Mouse (Mus musculus) bone marrow macrophage, adult 2 months (primary cell): ENCODE measurements at regions not wholly inside any gene's neighbourhood (a gene's known extent, or its start where the extent isn't known, plus 50 kb on each side); places are given as distances from the start of the nearest gene placed in this dataset.

Experiments used
- H3K27ac ChIP-seq: 2 replicates; pipeline ENCODE4 v1.5.1; 2012; ENCODE audit warnings: low read depth, low read length; ENCODE audit not compliant: insufficient read depth
- H3K4me1 ChIP-seq: 2 replicates; pipeline ENCODE4 v1.6.1; 2012; ENCODE audit warnings: low read length; ENCODE audit not compliant: control insufficient read depth, insufficient read depth
- H3K4me3 ChIP-seq: 2 replicates; pipeline ENCODE4 v1.5.1; 2012; ENCODE audit warnings: mild to moderate bottlenecking, low read length, moderate library complexity; ENCODE audit not compliant: insufficient read depth
- CTCF ChIP-seq: IDR thresholded peaks from 2 replicates; pipeline ENCODE4 v1.5.1; 2012; ENCODE audit warnings: low read depth, mild to moderate bottlenecking, low read length, moderate library complexity
- POLR2A ChIP-seq: IDR thresholded peaks from 2 replicates; pipeline ENCODE4 v1.6.1; 2012; ENCODE audit warnings: mild to moderate bottlenecking, low read depth, low read length, borderline replicate concordance

DNA sequence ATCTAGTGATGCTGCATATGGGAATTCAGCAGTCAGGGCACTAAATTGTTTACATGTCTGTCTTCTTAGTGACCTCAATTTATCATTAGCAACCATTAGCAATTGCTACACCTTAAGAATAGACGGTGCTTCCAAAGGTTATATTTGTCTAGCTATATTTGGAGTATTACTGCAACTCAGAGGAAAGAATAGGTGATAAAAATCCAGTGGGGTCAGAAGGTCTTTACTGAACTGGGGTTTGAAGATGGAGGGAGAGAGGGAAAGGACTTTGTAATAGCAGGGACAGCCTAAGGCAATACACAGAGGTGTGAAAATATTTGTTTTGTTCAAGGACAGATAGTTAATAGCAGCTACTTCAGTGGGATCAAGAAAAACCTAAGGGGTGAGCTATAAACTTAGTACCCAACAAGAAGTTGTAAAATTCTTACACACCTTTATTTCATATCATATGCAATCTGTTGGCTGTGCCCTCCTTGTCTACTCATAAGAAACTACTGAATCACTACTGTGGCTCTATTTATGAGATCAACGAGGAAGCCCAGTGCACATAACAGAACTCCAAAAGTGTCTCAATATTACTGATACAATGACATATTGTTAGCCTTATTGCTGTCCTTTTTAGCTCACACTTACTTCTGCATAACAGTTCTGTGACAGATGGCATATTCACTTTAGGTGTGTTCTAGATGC, 357.7 kb upstream of the Rag2 start:
- Histone ChIP-seq H3K27ac (no peak overlapping the region), H3K4me3 (no peak overlapping the region), H3K4me1 (no peaks in the 10 kb centered on the region)
- TF ChIP-seq POLR2A (no peak), CTCF (no peak)

DNA sequence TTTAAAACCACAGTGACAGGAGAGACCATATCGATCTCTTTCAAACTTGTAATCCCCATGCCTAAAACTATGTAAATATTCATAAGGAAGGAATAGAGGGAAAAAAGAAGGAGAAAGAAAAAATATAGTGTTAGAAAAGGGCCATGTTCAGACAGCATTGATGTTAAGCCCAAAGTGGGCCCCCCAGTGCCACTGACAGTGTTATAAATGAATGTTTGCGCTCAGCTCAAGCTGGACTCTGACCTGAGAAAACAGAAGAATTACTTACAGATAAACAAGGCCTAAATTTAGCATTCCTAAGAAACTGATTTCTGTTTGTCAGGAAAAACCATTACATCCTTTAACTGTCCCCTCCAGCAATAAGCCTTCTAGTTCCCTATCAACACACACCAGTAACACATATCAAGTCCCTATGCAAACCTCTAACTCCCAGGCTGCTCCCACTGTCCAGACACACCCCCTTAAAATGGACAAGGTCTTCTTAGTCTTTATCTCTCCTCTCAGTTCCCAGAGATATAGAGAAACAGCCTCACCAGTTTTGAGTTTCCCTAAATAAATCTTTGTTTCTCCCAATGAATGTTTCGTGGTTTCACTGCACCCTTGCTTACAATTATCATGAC, 350.4 kb upstream of the Rag2 start:
- H3K4me3 ChIP-seq = no peak overlapping the region
- no peaks in the 10 kb centered on the region for H3K4me1 ChIP-seq
- TF ChIP-seq POLR2A = no peak
- TF ChIP-seq CTCF = no peak
- H3K27ac ChIP-seq = no peak overlapping the region

DNA sequence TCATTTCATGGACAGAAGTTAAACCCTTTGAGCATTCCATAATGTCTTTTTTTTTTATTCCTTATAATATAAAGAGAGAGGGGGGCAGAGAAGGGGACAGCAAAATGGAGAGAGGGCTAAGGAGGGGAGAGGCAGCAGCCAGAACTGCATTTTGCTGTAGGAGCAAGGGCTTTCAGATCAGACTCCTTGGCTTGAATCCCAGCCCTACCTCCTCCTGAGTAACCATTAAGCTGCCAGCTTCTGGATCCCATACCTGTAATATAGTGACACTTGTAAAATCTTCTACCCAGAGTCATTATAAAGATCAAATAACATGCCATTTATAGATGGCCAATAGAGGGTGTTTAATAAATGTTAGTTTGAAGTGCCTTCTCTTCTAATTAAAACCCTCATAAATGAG, 339.6 kb upstream of the Rag2 start:
- Histone ChIP-seq H3K27ac (no peak overlapping the region), H3K4me3 (no peak overlapping the region), H3K4me1 (no peaks in the 10 kb centered on the region)
- TF ChIP-seq POLR2A (no peak), CTCF (no peak)

DNA sequence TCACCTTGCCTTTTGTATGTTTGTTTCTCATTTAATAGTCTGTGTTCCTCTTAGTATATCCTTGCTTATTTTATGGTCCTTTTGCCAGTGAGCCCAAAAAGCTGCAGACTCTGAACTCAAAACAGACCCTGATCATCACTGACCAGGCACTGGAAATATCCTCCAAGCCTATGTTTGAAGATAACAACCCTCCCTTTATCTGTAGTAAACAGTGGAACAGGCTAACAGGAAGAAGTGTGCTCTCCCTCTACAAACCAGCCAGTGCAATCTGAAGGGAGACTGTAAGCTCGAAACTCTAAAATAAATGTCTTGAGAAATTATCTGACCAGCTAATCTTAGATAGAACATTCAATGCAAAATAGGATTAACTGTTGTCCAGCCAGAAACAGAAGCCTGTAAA, 336.4 kb upstream of the Rag2 start:
- Histone ChIP-seq H3K27ac (no peak overlapping the region), H3K4me1 (no peaks in the 10 kb centered on the region), H3K4me3 (no peak overlapping the region)
- no peak for TF ChIP-seq POLR2A
- no peak for TF ChIP-seq CTCF

DNA sequence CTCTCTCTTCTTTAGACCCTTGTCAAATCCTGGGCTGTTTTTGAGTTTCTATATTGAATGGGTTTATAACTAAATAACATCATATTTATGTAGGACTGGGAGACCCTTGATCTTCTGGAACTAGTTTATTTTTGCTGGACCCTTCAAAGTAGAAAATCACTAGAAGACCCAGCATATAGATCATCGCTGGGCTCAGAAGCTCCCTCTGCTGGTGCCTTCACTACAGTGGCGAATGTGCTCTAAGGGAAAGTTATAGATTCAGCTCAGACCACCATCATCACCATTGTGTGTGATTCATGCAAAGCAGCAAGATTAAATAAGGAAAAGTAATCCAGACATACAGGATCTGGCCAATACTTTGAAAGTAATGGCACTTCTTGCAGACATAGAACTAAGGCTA, 335.4 kb upstream of the Rag2 start:
- Histone ChIP-seq H3K4me3 (no peak overlapping the region), H3K4me1 (no peaks in the 10 kb centered on the region), H3K27ac (no peak overlapping the region)
- TF ChIP-seq POLR2A (no peak), CTCF (no peak)

DNA sequence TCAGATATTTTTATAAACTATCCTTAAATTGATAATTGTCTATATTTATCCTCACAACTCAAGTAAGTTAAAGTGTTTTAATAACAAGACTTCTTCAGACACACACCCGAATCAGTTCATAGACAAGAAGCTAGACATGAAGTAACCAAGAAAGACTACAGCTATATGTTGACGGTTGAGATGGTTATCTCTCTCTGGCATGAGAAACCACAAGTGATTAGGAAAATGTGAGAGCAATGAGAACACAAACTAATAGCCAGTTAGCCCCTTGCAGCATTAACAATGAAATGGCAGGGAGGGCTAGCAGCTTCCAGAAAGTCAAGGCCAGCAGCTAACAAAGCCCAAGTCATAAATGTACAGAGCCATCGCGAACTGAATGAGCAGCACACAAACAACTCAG, 333.8 kb upstream of the Rag2 start:
- Histone ChIP-seq H3K4me1 (no peaks in the 10 kb centered on the region), H3K4me3 (no peak overlapping the region), H3K27ac (no peak overlapping the region)
- TF ChIP-seq POLR2A (no peak), CTCF (no peak)

DNA sequence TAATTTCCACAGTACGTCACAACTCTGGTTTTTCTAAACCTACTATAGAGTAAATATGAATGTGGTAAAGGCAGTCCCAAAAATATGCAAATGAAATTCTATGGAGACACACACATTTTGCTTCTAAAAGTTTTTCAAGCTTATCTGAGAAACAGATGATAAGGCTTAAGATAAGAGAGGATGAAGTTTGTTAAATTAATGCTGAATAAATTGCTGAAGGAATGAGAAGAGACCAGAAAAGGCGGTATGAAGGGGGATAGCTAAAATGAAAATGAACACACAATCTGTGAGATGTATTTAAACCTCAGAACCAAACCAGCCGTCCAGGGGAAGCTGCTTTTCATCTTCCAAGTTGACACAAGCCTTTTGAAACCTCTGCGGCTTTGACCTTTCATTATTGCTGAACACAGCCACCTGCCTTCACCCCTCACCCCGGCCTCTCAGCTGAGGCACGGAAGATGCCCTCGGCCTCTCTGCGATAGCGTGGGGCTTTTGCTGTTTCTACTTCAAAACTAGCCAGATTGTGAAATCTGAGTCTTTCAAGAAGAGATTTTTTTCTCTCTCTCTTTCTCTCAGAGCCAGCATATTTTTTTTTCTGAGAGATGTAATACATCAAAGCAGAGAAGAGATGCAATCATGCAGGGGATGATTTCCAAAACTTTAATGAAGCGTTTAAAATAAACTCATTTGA, 328.7 kb upstream of the Rag2 start:
- TF ChIP-seq POLR2A = no peak
- TF ChIP-seq CTCF = no peak
- no peaks in the 10 kb centered on the region for H3K4me1 ChIP-seq
- no peak overlapping the region for H3K4me3 ChIP-seq
- H3K27ac ChIP-seq = no peak overlapping the region

DNA sequence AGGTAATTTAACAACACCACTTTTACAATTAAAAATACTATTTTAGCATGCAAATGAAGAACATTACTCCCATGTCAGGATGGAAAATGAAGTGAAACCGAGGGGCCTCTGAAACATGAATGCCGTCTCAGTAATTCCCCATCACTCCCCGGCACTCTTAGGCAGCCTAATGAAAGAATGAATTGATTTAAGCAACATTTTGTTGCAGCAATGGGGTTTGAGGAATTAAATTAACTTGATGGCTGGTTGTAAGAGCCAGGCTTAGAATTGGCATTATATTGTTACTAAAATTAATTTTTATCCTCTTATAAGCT, 328.2 kb upstream of the Rag2 start:
- no peak overlapping the region for H3K27ac ChIP-seq
- no peak for TF ChIP-seq CTCF
- no peak for TF ChIP-seq POLR2A
- H3K4me3 ChIP-seq = no peak overlapping the region
- H3K4me1 ChIP-seq = no peaks in the 10 kb centered on the region

DNA sequence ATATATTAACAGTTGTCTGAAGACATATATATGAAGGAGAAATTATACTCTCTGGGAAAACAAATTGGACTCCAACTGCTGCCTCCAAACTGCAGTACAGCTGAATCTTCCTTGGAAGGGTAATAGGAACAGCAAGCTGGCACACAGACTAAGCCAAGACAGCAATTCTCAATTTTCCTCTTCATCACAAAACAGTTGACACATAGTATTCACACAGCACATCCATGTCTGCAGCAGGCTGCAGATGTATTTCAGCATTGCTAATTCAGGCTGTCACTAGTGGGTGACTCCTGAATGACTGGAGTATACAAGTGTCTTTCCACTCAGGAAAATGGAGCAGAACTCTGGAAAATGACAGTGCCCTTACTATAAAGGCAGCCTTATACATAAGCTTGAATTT, 327.7 kb upstream of the Rag2 start:
- no peak for TF ChIP-seq POLR2A
- TF ChIP-seq CTCF = no peak
- Histone ChIP-seq H3K27ac (no peak overlapping the region), H3K4me1 (no peaks in the 10 kb centered on the region)

DNA sequence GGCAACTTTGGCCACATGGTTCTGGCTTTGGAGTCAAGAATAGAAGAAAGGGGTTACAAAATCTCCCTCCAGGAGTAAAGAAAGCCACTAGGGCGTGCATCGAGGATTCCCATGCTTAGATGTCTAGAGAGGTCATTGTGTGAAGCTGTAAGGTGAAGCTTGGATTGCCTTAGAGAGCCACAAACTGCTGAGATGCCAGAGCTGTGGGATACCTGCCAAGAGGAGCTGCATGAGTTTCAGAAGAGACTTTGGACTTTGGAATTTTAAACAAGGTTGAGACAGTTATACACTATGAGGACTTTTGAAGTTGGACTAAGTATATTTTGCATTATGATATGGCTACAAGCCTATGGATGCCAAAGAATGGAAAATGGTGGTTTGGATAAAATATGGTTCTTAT, 325.4 kb upstream of the Rag2 start:
- Histone ChIP-seq H3K4me1 (no peaks in the 10 kb centered on the region), H3K4me3 (no peak overlapping the region), H3K27ac (no peak overlapping the region)
- TF ChIP-seq CTCF (no peak), POLR2A (no peak)

More for the DNA sequence above, 327.7 kb upstream of the Rag2 start:
- no peak overlapping the region for H3K4me3 ChIP-seq
